Mouse (Mus musculus): ENCODE data around the gene Wdr49.

DNA sequence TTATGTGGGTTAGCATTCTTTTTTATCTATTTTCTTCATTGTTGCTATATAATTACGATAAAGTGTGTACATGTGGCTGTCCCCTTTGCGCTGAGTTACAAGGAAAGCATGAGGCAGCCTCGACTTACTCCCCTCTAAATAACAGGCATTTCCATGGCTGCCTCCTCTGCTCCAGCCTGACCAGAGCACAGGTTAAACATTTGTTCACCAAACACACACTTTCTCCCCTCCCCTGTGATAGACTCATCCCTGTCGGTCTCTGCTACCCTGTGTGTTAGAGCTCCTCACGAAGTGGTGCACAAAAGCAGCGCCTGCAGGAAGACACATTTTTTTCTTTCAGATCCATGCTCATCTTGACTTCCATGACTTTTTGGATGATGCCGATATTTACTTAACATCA is 7.3 kb downstream of the Wdr49 start:
- TF ChIP-seq CTCF (IDR thresholded peaks at IDR 0.05; ENCODE audit: low read depth) (no peak), EP300 (IDR thresholded peaks at IDR 0.05; ENCODE audit: low read depth) (no peak)
